Mouse (Mus musculus) 3T3-L1 (cell line): Measurements from ENCODE around the gene Gm5662.
"Not testable (repeated sequence)": the region's sequence is repeated elsewhere in the genome, so short reads cannot be mapped to it uniquely, and the experiment has no call there.

Experiments
- DNase-seq: peaks from one replicate; pipeline ENCODE4 v3.0.0-alpha.2; 2015; ENCODE audit warnings: low read depth, low spot score

The Gm5662 gene

GRCm38 (mm10) chr12:88274400-88274799 lies at the start of gene Gm5662:
Gene Gm5662 (minus strand): TSS chr12:88274500.
- not testable (repeated sequence) for DNase-seq

- DNase-seq: not testable (repeated sequence)
Observed at GRCm38 (mm10) chr12:88323926-88324325, 49.6 kb upstream of the Gm5662 start, which contains the start of gene Gm5039. Gene Gm5039 (minus strand): TSS chr12:88324026.

GRCm38 (mm10) chr12:88314556-88314955 lies 40.3 kb upstream of the Gm5662 start:
- DNase-seq: no peak

- not testable (repeated sequence) for DNase-seq
Observed at GRCm38 (mm10) chr12:88297171-88297570, 22.9 kb upstream of the Gm5662 start.

GRCm38 (mm10) chr12:88293082-88293481 lies 18.8 kb upstream of the Gm5662 start:
- DNase-seq: not testable (repeated sequence)

GRCm38 (mm10) chr12:88285224-88285623 lies 10.9 kb upstream of the Gm5662 start:
- not testable (repeated sequence) for DNase-seq

GRCm38 (mm10) chr12:88257241-88257640 lies 17.1 kb downstream of the Gm5662 start:
- no peak for DNase-seq

- DNase-seq: not testable (repeated sequence)
Observed at GRCm38 (mm10) chr12:88255917-88256316, 18.4 kb downstream of the Gm5662 start.

- DNase-seq: not testable (repeated sequence)
Observed at GRCm38 (mm10) chr12:88250000-88250399, 24.3 kb downstream of the Gm5662 start, which contains the start of gene Gm8332. Gene Gm8332 (minus strand): TSS chr12:88250100.

- not testable (repeated sequence) for DNase-seq
Observed at GRCm38 (mm10) chr12:88245786-88246185, 28.5 kb downstream of the Gm5662 start.

GRCm38 (mm10) chr12:88242940-88243339 lies 31.4 kb downstream of the Gm5662 start:
- DNase-seq: not testable (repeated sequence)
